Mouse (Mus musculus): ENCODE measurements around the gene Tcirg1. TPM values are rescaled to one million over a fixed set of nuclear protein-coding genes. Genes with fewer than 3 reads are reported as not detected.

Tcirg1 gene
- polyA plus RNA-seq, 1 experiment from 2014 or later, result 24.7 TPM

DNA sequence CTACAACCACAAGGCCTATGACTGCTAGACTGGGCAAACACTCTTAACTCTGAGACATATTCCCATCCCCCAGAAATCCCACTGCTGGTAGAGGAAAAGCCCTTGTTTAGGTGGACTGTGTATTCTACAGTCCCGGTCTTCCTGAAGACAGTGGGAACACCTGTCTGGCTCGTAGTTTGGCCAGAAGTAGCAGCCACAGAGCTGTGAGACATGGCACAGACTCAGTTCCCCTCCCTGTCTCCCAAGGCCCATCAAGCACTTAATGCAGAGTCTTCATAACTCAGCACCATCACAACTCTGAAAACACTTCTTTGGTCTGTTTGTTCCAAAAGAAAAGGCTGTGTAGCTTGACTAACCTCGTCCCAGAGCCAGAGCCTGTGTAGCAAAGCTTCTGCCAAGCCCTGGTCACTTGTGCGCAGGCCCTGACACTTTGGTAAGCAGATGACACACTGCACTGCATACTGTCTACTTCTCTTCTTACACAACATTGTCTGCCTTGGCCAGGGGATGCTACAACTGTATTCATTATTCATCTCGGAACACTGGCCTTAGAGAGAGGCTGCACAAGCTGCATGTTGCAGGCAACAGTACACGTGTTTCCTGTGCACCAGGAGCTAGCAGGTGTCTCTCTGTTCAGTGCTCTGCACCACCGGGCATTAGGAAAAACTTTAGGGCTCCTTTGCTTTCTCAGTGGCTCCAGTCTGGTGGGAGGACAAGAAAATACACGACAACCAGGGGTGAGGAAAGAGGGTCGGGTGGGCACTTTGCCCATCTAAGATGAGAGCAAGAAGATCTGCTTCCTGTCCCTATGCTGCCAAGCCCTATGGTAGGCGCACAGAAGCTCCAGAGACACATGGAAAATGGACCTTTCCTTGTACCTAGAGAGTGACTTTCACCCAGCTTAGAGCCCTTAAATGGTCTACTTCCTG lies 60.0 kb downstream of the Tcirg1 start:
- no peak overlapping the region for H3K4me3 ChIP-seq
- H3K27me3 ChIP-seq (replicated peaks), result no peaks in the 10 kb centered on the region
- H3K4me2 ChIP-seq, result no peak overlapping the region
- WGBS (ENCODE audit: insufficient replicate concordance), result 73% methylated on average over 10 of the region's 10 CpGs
- no peak overlapping the region for H3K27ac ChIP-seq
- H3K9ac ChIP-seq, result no peak overlapping the region
- no peak for ATAC-seq
- peaks cover 19% of the 10 kb centered on the region for H3K4me1 ChIP-seq
- H3K9me3 ChIP-seq (replicated peaks), result no peaks in the 10 kb centered on the region
- H3K36me3 ChIP-seq, result no peaks in the 10 kb centered on the region

Other genes starting within 250 kb of the Tcirg1 start
- 2.7 TPM in 2 replicates for gene Lrp5, start 220.6 kb downstream of the Tcirg1 start, polyA plus RNA-seq (2016; fragmentation: Nextera tagmentation; extraction: Ambion mirVana)
- gene 1810055G02Rik, start 198.8 kb downstream of the Tcirg1 start, polyA plus RNA-seq (2016; fragmentation: Nextera tagmentation; extraction: Ambion mirVana), result 16.4 and 16.5 TPM in 2 replicates
- gene Kmt5b, start 139.7 kb downstream of the Tcirg1 start, polyA plus RNA-seq (2016; fragmentation: Nextera tagmentation; extraction: Ambion mirVana), result 12.5 and 13.4 TPM in 2 replicates
- gene Chka, start 55.4 kb downstream of the Tcirg1 start, polyA plus RNA-seq (2016; fragmentation: Nextera tagmentation; extraction: Ambion mirVana), result 25.5 and 26.7 TPM in 2 replicates
- gene Ndufs8, start 5.6 kb upstream of the Tcirg1 start, polyA plus RNA-seq (2016; fragmentation: Nextera tagmentation; extraction: Ambion mirVana), result 197 and 218 TPM in 2 replicates
- 1.8 and 1.9 TPM in 2 replicates for gene Aldh3b1, start 22.7 kb upstream of the Tcirg1 start, polyA plus RNA-seq (2016; fragmentation: Nextera tagmentation; extraction: Ambion mirVana)
- 14.3 and 15.3 TPM in 2 replicates for gene Unc93b1, start 28.1 kb upstream of the Tcirg1 start, polyA plus RNA-seq (2016; fragmentation: Nextera tagmentation; extraction: Ambion mirVana)
- gene Aldh3b3, start 51.5 kb upstream of the Tcirg1 start, polyA plus RNA-seq (2016; fragmentation: Nextera tagmentation; extraction: Ambion mirVana), result 0.04 TPM in 1 of 2 replicates, not detected in the other
- gene Aldh3b2, start 65.2 kb upstream of the Tcirg1 start, polyA plus RNA-seq (2016; fragmentation: Nextera tagmentation; extraction: Ambion mirVana), result 0.14 and 0.22 TPM in 2 replicates
- 9.1 and 10.0 TPM in 2 replicates for gene Acy3, start 79.4 kb upstream of the Tcirg1 start, polyA plus RNA-seq (2016; fragmentation: Nextera tagmentation; extraction: Ambion mirVana)
- gene Tbx10, start 85.6 kb upstream of the Tcirg1 start, polyA plus RNA-seq (2016; fragmentation: Nextera tagmentation; extraction: Ambion mirVana), result 1.2 and 1.3 TPM in 2 replicates
- gene Nudt8, start 93.4 kb upstream of the Tcirg1 start, polyA plus RNA-seq (2016; fragmentation: Nextera tagmentation; extraction: Ambion mirVana), result 18.6 and 21.0 TPM in 2 replicates
- gene Gm49405, start 93.5 kb upstream of the Tcirg1 start, polyA plus RNA-seq (2016; fragmentation: Nextera tagmentation; extraction: Ambion mirVana), result 0.85 and 1.1 TPM in 2 replicates
- 1.3 and 1.5 TPM in 2 replicates for gene Doc2g, start 96.2 kb upstream of the Tcirg1 start, polyA plus RNA-seq (2016; fragmentation: Nextera tagmentation; extraction: Ambion mirVana)
- 186 and 187 TPM in 2 replicates for gene Ndufv1, start 105.7 kb upstream of the Tcirg1 start, polyA plus RNA-seq (2016; fragmentation: Nextera tagmentation; extraction: Ambion mirVana)
- gene Gstp1, start 130.9 kb upstream of the Tcirg1 start, polyA plus RNA-seq (2016; fragmentation: Nextera tagmentation; extraction: Ambion mirVana), result 583 and 622 TPM in 2 replicates
- gene Gstp2, start 138.9 kb upstream of the Tcirg1 start, polyA plus RNA-seq (2016; fragmentation: Nextera tagmentation; extraction: Ambion mirVana), result 6.2 and 7.3 TPM in 2 replicates
- gene Gstp3, start 152.4 kb upstream of the Tcirg1 start, polyA plus RNA-seq (2016; fragmentation: Nextera tagmentation; extraction: Ambion mirVana), result 15.0 and 18.5 TPM in 2 replicates
- gene Cabp2, start 174.4 kb upstream of the Tcirg1 start, polyA plus RNA-seq (2016; fragmentation: Nextera tagmentation; extraction: Ambion mirVana), result 0.37 and 0.53 TPM in 2 replicates
- gene Cdk2ap2, start 190.0 kb upstream of the Tcirg1 start, polyA plus RNA-seq (2016; fragmentation: Nextera tagmentation; extraction: Ambion mirVana), result 93.2 and 101 TPM in 2 replicates
- 4.8 and 5.0 TPM in 2 replicates for gene Pitpnm1, start 192.9 kb upstream of the Tcirg1 start, polyA plus RNA-seq (2016; fragmentation: Nextera tagmentation; extraction: Ambion mirVana)
- 42.0 and 43.6 TPM in 2 replicates for gene Aip, start 218.7 kb upstream of the Tcirg1 start, polyA plus RNA-seq (2016; fragmentation: Nextera tagmentation; extraction: Ambion mirVana)
- not detected in 2 replicates for gene Gpr152, start 232.7 kb upstream of the Tcirg1 start, polyA plus RNA-seq (2016; fragmentation: Nextera tagmentation; extraction: Ambion mirVana)
- 0.06 and 0.07 TPM in 2 replicates for gene Cabp4, start 236.9 kb upstream of the Tcirg1 start, polyA plus RNA-seq (2016; fragmentation: Nextera tagmentation; extraction: Ambion mirVana)
- gene Coro1b, start 241.5 kb upstream of the Tcirg1 start, polyA plus RNA-seq (2016; fragmentation: Nextera tagmentation; extraction: Ambion mirVana), result 86.5 and 86.9 TPM in 2 replicates
- 24.3 and 26.2 TPM in 2 replicates for gene Ptprcap, start 246.5 kb upstream of the Tcirg1 start, polyA plus RNA-seq (2016; fragmentation: Nextera tagmentation; extraction: Ambion mirVana)

Measured in liver, embryonic 12.5 days (tissue).